Mouse (Mus musculus) liver, postnatal 0 days (tissue): ENCODE results near the gene Myog.

Experiments used
- CTCF ChIP-seq: sonication (generic); IDR thresholded peaks from 2 replicates; pipeline ENCODE4 v1.5.1; 2016; ENCODE audit warnings: antibody characterized with exemption, low read depth
- EP300 ChIP-seq: IDR thresholded peaks from 2 replicates; pipeline ENCODE4 v1.6.1; 2016; ENCODE audit warnings: antibody characterized with exemption, low read depth, mild to moderate bottlenecking

DNA sequence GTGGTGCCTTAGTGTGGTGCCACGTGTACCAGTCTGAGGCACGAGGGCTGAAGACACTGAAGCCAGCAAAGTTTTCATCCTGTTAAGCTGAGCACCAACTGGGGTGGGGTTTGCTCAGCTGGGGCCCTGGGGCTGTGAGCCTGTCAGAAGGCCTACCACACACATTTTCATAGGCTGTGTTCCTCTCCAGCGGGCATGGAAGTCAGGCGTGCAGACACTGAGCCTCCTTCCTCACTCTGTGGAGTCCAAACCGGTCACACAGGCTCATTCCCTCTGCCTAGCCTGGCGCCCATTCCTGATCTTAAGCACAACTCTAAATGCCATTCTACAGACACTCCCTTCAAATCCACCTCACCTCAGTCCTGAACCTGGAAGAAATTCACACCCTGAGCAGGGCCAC, 46.3 kb upstream of the Myog start:
- no peak for TF ChIP-seq EP300
- no peak for TF ChIP-seq CTCF
